18 mouse cellular contexts compared by ENCODE assay signal in the genomic region with DNA sequence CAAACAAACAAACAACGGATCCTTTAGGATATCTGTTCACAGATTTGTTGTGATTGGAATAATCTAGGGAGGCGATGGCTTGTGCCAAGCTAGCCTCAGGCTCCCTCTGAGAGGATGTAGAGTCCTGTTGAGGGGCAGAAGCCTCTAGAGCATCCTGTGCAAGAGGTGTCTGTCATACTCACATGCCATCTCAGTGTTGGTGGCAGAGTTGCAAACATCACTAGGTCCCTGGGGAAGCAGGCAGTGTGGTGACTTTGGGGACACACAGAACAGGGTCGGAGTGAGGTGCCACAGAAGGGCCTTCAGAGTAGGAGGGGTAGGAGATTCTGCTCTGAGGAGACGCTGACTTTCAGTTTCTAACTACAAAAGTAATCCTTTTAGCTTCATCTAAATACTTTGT. TPM values are rescaled to one million over a fixed set of nuclear protein-coding genes. Genes with fewer than 3 reads are reported as not detected.
DNase-seq lines count a peak whose midpoint lies in the region; ATAC-seq and TF ChIP-seq lines count a peak whose summit lies in the region.
"Had no signal": no experiment of that assay in that cellular context is flagged by ENCODE, and none has a peak within 500 bp of the region (broad histone marks: within the 10 kb centered on the region; RNA-seq: fewer than 3 reads in every experiment).

No protein-coding gene starts in this region.

- no peak for TF ChIP-seq POLR2A in CH12.LX (IDR thresholded peaks at IDR 0.05; ENCODE audit: low read depth, low read length)

- TF ChIP-seq CTCF in CH12.LX (conservative IDR thresholded peaks at IDR 0.05 in 1 of 2, IDR thresholded peaks at IDR 0.05 in 1 of 2; ENCODE audit: low read depth in 2 of 2, low read length in 2 of 2) = no peak

- dilution Hi-C loops in CH12.LX (cut with MboI; ENCODE audit: extremely low pct_ligation_motif_present, extremely low pct_unique_long_range_greater_than_20kb, low sequenced_read_pairs) = no loop called here

- H3K9ac ChIP-seq in intestine, embryonic 14.5 days (ENCODE audit: low read length) = no peak overlapping the region
- no peak overlapping the region for H3K9ac ChIP-seq in intestine, embryonic 16.5 days (ENCODE audit: low read depth, low read length)
- H3K9ac ChIP-seq in CH12.LX (ENCODE audit: insufficient read depth, low read depth) = no peak overlapping the region
- H3K9ac ChIP-seq in liver, embryonic 12.5 days = no peak overlapping the region
- H3K9ac ChIP-seq in stomach, embryonic 16.5 days (ENCODE audit: low read length) = no peak overlapping the region
- H3K9ac ChIP-seq in heart, embryonic 11.5 days (ENCODE audit: low read depth, low read length) = no peak overlapping the region
- H3K9ac ChIP-seq: embryonic facial prominence, embryonic 12.5 days; heart, embryonic 13.5 days; liver, embryonic 14.5 days had no signal

- no peak overlapping the region for H3K4me3 ChIP-seq in intestine, embryonic 14.5 days (ENCODE audit: low read depth, low read length)
- no peak overlapping the region for H3K4me3 ChIP-seq in intestine, embryonic 16.5 days (ENCODE audit: low read length)
- peak overlapping the region in 1 of 3 experiments; percentile 1 for H3K4me3 ChIP-seq in CH12.LX (replicated peaks in 1 of 3; ENCODE audit: low read depth in 2 of 3, low read length in 2 of 3, poor library complexity in 1 of 3)
- H3K4me3 ChIP-seq in liver, embryonic 12.5 days = peak overlapping the region; percentile 12; the same call in 1 of the 2 replicates
- H3K4me3 ChIP-seq in stomach, embryonic 16.5 days (replicated peaks; ENCODE audit: low read length) = no peak overlapping the region
- H3K4me3 ChIP-seq in heart, embryonic 11.5 days (ENCODE audit: low read depth, low read length) = no peak overlapping the region
- H3K4me3 ChIP-seq: embryonic facial prominence, embryonic 12.5 days; heart, embryonic 13.5 days had no signal

- no peaks in the 10 kb centered on the region for H3K79me2 ChIP-seq in CH12.LX (replicated peaks; ENCODE audit: control insufficient read depth, extremely low read depth, insufficient read depth, poor library complexity, severe bottlenecking)

- no peaks in the 10 kb centered on the region for H3K36me3 ChIP-seq in intestine, embryonic 14.5 days (ENCODE audit: control insufficient read depth, insufficient read depth, low read length)
- H3K36me3 ChIP-seq in intestine, embryonic 16.5 days (ENCODE audit: control insufficient read depth, insufficient read depth, low read length) = no peaks in the 10 kb centered on the region
- H3K36me3 ChIP-seq in CH12.LX (replicated peaks in 1 of 2; ENCODE audit: control insufficient read depth in 1 of 2, insufficient read depth in 1 of 2, low read length in 1 of 2) = no peaks in the 10 kb centered on the region
- no peaks in the 10 kb centered on the region for H3K36me3 ChIP-seq in liver, embryonic 12.5 days
- H3K36me3 ChIP-seq in stomach, embryonic 16.5 days (ENCODE audit: control insufficient read depth, insufficient read depth, low read length) = no peaks in the 10 kb centered on the region
- H3K36me3 ChIP-seq in heart, embryonic 11.5 days (ENCODE audit: control insufficient read depth, insufficient read depth, low read length) = no peaks in the 10 kb centered on the region
- H3K36me3 ChIP-seq: embryonic facial prominence, embryonic 12.5 days; heart, embryonic 13.5 days had no signal

- in situ Hi-C loops in CH12.LX (cut with MboI; ENCODE audit: low pct_ligation_motif_present, low pct_unique_long_range_greater_than_20kb, low sequenced_read_pairs) = no loop called here

- DNase-seq in intestine, embryonic 14.5 days (ENCODE audit: low spot score) = no peak
- no peak for DNase-seq in CH12.LX (ENCODE audit: extremely low read depth)
- no peak for DNase-seq in kidney, adult 11 months
- DNase-seq: gastrocnemius, postnatal 14 days; heart, postnatal 4 days; kidney, adult 18-20 months; kidney, postnatal 36 days; lung, postnatal 14 days; right cerebral cortex, postnatal 4 days; thymus, postnatal 25 days had no signal

- TF ChIP-seq RAD21 in CH12.LX (IDR thresholded peaks at IDR 0.05; ENCODE audit: low read depth, low read length) = no peak

- 0 out of 2 replicates have a peak, but pooled peaks cover 3% of the 10 kb centered on the region for H3K27me3 ChIP-seq in intestine, embryonic 14.5 days (replicated peaks; ENCODE audit: control insufficient read depth, insufficient read depth, low read length)
- H3K27me3 ChIP-seq in intestine, embryonic 16.5 days (replicated peaks; ENCODE audit: control insufficient read depth, insufficient read depth, low read length) = no peaks in the 10 kb centered on the region
- H3K27me3 ChIP-seq in CH12.LX (replicated peaks) = no peaks in the 10 kb centered on the region
- peaks cover 79% of the 10 kb centered on the region for H3K27me3 ChIP-seq in liver, embryonic 12.5 days (replicated peaks)
- H3K27me3 ChIP-seq in stomach, embryonic 16.5 days (ENCODE audit: control insufficient read depth, insufficient read depth, low read length) = no peaks in the 10 kb centered on the region
- peaks cover 5% of the 10 kb centered on the region; the same call in 1 of the 2 replicates for H3K27me3 ChIP-seq in heart, embryonic 11.5 days (ENCODE audit: control insufficient read depth, insufficient read depth, low read length)

- WGBS in intestine, embryonic 14.5 days = 56% methylated on average over 4 of the region's 4 CpGs
- WGBS in intestine, embryonic 16.5 days = 52% methylated on average over 4 of the region's 4 CpGs
- WGBS in liver, embryonic 12.5 days (ENCODE audit: insufficient replicate concordance) = 36% methylated on average over 4 of the region's 4 CpGs
- WGBS in stomach, embryonic 16.5 days = 48% methylated on average over 4 of the region's 4 CpGs
- WGBS in heart, embryonic 11.5 days (ENCODE audit: insufficient replicate concordance) = 54% methylated on average over 4 of the region's 4 CpGs

- no peak overlapping the region for H3K27ac ChIP-seq in intestine, embryonic 14.5 days (ENCODE audit: low read depth)
- H3K27ac ChIP-seq in intestine, embryonic 16.5 days (ENCODE audit: low read length) = no peak overlapping the region
- no peak overlapping the region for H3K27ac ChIP-seq in CH12.LX (ENCODE audit: insufficient read depth, low read depth)
- H3K27ac ChIP-seq in liver, embryonic 12.5 days = no peak overlapping the region
- no peak overlapping the region for H3K27ac ChIP-seq in stomach, embryonic 16.5 days (ENCODE audit: low read length)
- no peak overlapping the region for H3K27ac ChIP-seq in heart, embryonic 11.5 days (ENCODE audit: low read depth, low read length)
- H3K27ac ChIP-seq: embryonic facial prominence, embryonic 12.5 days; heart, embryonic 13.5 days; liver, embryonic 14.5 days had no signal

- no peaks in the 10 kb centered on the region for H3K9me3 ChIP-seq in intestine, embryonic 14.5 days (ENCODE audit: control insufficient read depth, low read length)
- no peaks in the 10 kb centered on the region for H3K9me3 ChIP-seq in intestine, embryonic 16.5 days (ENCODE audit: control insufficient read depth, low read length)
- H3K9me3 ChIP-seq in CH12.LX (replicated peaks; ENCODE audit: low read length) = no peaks in the 10 kb centered on the region
- H3K9me3 ChIP-seq in liver, embryonic 12.5 days (replicated peaks) = no peaks in the 10 kb centered on the region
- H3K9me3 ChIP-seq in stomach, embryonic 16.5 days (replicated peaks; ENCODE audit: control insufficient read depth, low read length) = no peaks in the 10 kb centered on the region
- H3K9me3 ChIP-seq in heart, embryonic 11.5 days (replicated peaks; ENCODE audit: control insufficient read depth, low read length) = no peaks in the 10 kb centered on the region
- H3K9me3 ChIP-seq: embryonic facial prominence, embryonic 12.5 days; heart, embryonic 13.5 days had no signal

- no peak for ATAC-seq in intestine, embryonic 14.5 days (replicated peaks; ENCODE audit: low FRiP score, low TSS enrichment, low read depth)
- no peak for ATAC-seq in intestine, embryonic 16.5 days
- ATAC-seq in liver, embryonic 12.5 days = no peak
- no peak for ATAC-seq in stomach, embryonic 16.5 days (ENCODE audit: insufficient read depth, low FRiP score)
- no peak for ATAC-seq in heart, embryonic 11.5 days (replicated peaks; ENCODE audit: insufficient number of reproducible peaks, low FRiP score, low TSS enrichment)

- TF ChIP-seq EP300 in CH12.LX (IDR thresholded peaks at IDR 0.05; ENCODE audit: low read length) = no peak

- 0 out of 2 replicates have a peak, but pooled peaks cover 6% of the 10 kb centered on the region for H3K4me1 ChIP-seq in intestine, embryonic 14.5 days (replicated peaks; ENCODE audit: control insufficient read depth, insufficient read depth, low read length)
- peaks cover 5% of the 10 kb centered on the region for H3K4me1 ChIP-seq in intestine, embryonic 16.5 days (ENCODE audit: control insufficient read depth, insufficient read depth, low read length)
- peaks cover 13 to 56% of the 10 kb centered on the region in 2 experiments for H3K4me1 ChIP-seq in CH12.LX (ENCODE audit: control insufficient read depth in 1 of 2, insufficient read depth in 2 of 2)
- peaks cover 44% of the 10 kb centered on the region for H3K4me1 ChIP-seq in liver, embryonic 12.5 days
- H3K4me1 ChIP-seq in stomach, embryonic 16.5 days (ENCODE audit: control insufficient read depth, insufficient read depth, low read length) = no peaks in the 10 kb centered on the region
- peaks cover 12% of the 10 kb centered on the region; the same call in 1 of the 2 replicates for H3K4me1 ChIP-seq in heart, embryonic 11.5 days (ENCODE audit: control insufficient read depth, insufficient read depth, low read length)

- peak overlapping the region; percentile 0; the same call in 1 of the 2 replicates for H3K4me2 ChIP-seq in intestine, embryonic 14.5 days (ENCODE audit: low read length)
- H3K4me2 ChIP-seq in intestine, embryonic 16.5 days (ENCODE audit: low read depth, low read length) = no peak overlapping the region
- H3K4me2 ChIP-seq in CH12.LX (ENCODE audit: insufficient read depth, low read depth, poor library complexity, severe bottlenecking) = no peak overlapping the region
- H3K4me2 ChIP-seq in liver, embryonic 12.5 days = no peak overlapping the region
- H3K4me2 ChIP-seq in stomach, embryonic 16.5 days (ENCODE audit: low read depth, low read length) = peak overlapping the region; percentile 4; the same call in 1 of the 2 replicates
- no peak overlapping the region for H3K4me2 ChIP-seq in heart, embryonic 11.5 days
- H3K4me2 ChIP-seq: embryonic facial prominence, embryonic 12.5 days; heart, embryonic 13.5 days; midbrain, embryonic 11.5 days had no signal

RNA-seq across cellular contexts. Expression of gene Itgb3, which starts 1.9 kb away (rescaled TPM):
- polyA plus RNA-seq in intestine, embryonic 14.5 days (2014; fragmentation: Nextera tagmentation; extraction: Ambion mirVana) = 3.3 and 3.8 TPM in 2 replicates
- 4.9 and 5.5 TPM in 2 replicates for polyA plus RNA-seq in intestine, embryonic 16.5 days (2015; fragmentation: Nextera tagmentation; extraction: Ambion mirVana)
- 1.8 and 3.0 TPM in 2 replicates for total RNA-seq in CH12.LX (2012; rRNA removed)
- 2.9 and 3.2 TPM in 2 replicates for total RNA-seq in CH12.LX (2014; rRNA removed)
- polyA plus RNA-seq in CH12.LX (2012; ENCODE audit: insufficient read length, low read depth) = 9.5 and 11.0 TPM in 2 replicates
- polyA plus RNA-seq in liver, embryonic 12.5 days (2016; fragmentation: Nextera tagmentation; extraction: Ambion mirVana) = 33.1 and 36.4 TPM in 2 replicates
- polyA plus RNA-seq in stomach, embryonic 16.5 days (2015; fragmentation: Nextera tagmentation; extraction: Ambion mirVana) = 8.9 and 10.1 TPM in 2 replicates
- polyA plus RNA-seq in heart, embryonic 11.5 days (2014; fragmentation: Nextera tagmentation; extraction: Ambion mirVana) = 3.9 and 4.6 TPM in 2 replicates

RNA-seq across cellular contexts. Expression of gene Myl4, which starts 59.3 kb away (rescaled TPM):
- 5.8 and 6.2 TPM in 2 replicates for polyA plus RNA-seq in intestine, embryonic 14.5 days (2014; fragmentation: Nextera tagmentation; extraction: Ambion mirVana)
- polyA plus RNA-seq in intestine, embryonic 16.5 days (2015; fragmentation: Nextera tagmentation; extraction: Ambion mirVana) = 4.7 and 6.3 TPM in 2 replicates
- 49.6 and 55.9 TPM in 2 replicates for total RNA-seq in CH12.LX (2012; rRNA removed)
- 39.4 and 42.8 TPM in 2 replicates for total RNA-seq in CH12.LX (2014; rRNA removed)
- polyA plus RNA-seq in CH12.LX (2012; ENCODE audit: insufficient read length, low read depth) = 83.0 and 93.3 TPM in 2 replicates
- polyA plus RNA-seq in liver, embryonic 12.5 days (2016; fragmentation: Nextera tagmentation; extraction: Ambion mirVana) = 1.5 and 3.5 TPM in 2 replicates
- polyA plus RNA-seq in stomach, embryonic 16.5 days (2015; fragmentation: Nextera tagmentation; extraction: Ambion mirVana) = 10.4 and 59.3 TPM in 2 replicates
- polyA plus RNA-seq in heart, embryonic 11.5 days (2014; fragmentation: Nextera tagmentation; extraction: Ambion mirVana) = 3,018 and 3,194 TPM in 2 replicates

RNA-seq across cellular contexts. Expression of gene Cdc27, which starts 59.3 kb away (rescaled TPM):
- polyA plus RNA-seq in intestine, embryonic 14.5 days (2014; fragmentation: Nextera tagmentation; extraction: Ambion mirVana) = 41.8 and 47.2 TPM in 2 replicates
- 20.5 and 24.4 TPM in 2 replicates for polyA plus RNA-seq in intestine, embryonic 16.5 days (2015; fragmentation: Nextera tagmentation; extraction: Ambion mirVana)
- 34.0 and 38.7 TPM in 2 replicates for total RNA-seq in CH12.LX (2012; rRNA removed)
- total RNA-seq in CH12.LX (2014; rRNA removed) = 86.8 and 93.5 TPM in 2 replicates
- 68.0 and 71.9 TPM in 2 replicates for polyA plus RNA-seq in CH12.LX (2012; ENCODE audit: insufficient read length, low read depth)
- 32.2 and 33.1 TPM in 2 replicates for polyA plus RNA-seq in liver, embryonic 12.5 days (2016; fragmentation: Nextera tagmentation; extraction: Ambion mirVana)
- 28.0 and 30.6 TPM in 2 replicates for polyA plus RNA-seq in stomach, embryonic 16.5 days (2015; fragmentation: Nextera tagmentation; extraction: Ambion mirVana)
- 34.4 and 44.6 TPM in 2 replicates for polyA plus RNA-seq in heart, embryonic 11.5 days (2014; fragmentation: Nextera tagmentation; extraction: Ambion mirVana)

Comparison
In these comparisons a context has a peak if more than half of its experiments do, and no peak if none do; other contexts are left out.
1. H3K4me2 ChIP-seq: peak in intestine, embryonic 14.5 days (single experiment) and stomach, embryonic 16.5 days (single experiment); none in intestine, embryonic 16.5 days (single experiment), CH12.LX (single experiment), liver, embryonic 12.5 days (single experiment) and heart, embryonic 11.5 days (single experiment).
2. RNA of gene Myl4, which starts 59.3 kb away (polyA plus RNA-seq): 3,018 to 3,194 TPM in heart, embryonic 11.5 days; 83.0 to 93.3 TPM in CH12.LX, 10.4 to 59.3 TPM in stomach, embryonic 16.5 days, 5.8 to 6.2 TPM in intestine, embryonic 14.5 days, 4.7 to 6.3 TPM in intestine, embryonic 16.5 days and 1.5 to 3.5 TPM in liver, embryonic 12.5 days; every median in the first group is over 10 times any median in the second.